Mouse (Mus musculus) heart, postnatal 0 days (tissue): ENCODE measurements around the gene Slc46a1.

ENCODE experiments used
- CTCF ChIP-seq: IDR thresholded peaks from 2 replicates; pipeline ENCODE4 v1.5.1; 2016; ENCODE audit warnings: antibody characterized with exemption, control low read depth, low read depth
- EP300 ChIP-seq: IDR thresholded peaks from 2 replicates; pipeline ENCODE4 v1.6.1; 2016; ENCODE audit warnings: antibody characterized with exemption, low read depth

DNA sequence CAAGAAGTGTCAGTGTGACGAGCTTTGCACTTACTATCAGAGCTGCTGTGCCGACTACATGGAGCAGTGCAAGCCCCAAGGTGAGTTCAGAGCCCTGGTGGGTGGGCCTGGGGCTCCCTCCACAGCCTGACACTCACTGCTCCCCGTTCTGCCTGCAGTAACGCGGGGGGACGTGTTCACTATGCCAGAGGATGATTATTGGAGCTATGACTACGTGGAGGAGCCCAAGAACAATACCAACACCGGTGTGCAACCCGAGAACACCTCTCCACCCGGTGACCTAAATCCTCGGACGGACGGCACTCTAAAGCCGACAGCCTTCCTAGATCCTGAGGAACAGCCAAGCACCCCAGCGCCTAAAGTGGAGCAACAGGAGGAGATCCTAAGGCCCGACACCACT is 34.0 kb downstream of the Slc46a1 start:
- TF ChIP-seq CTCF (no peak), EP300 (no peak)
